Mouse (Mus musculus) CH12.LX (cell line): ENCODE data around the gene Slc35c1. TPM values are rescaled to one million over a fixed set of nuclear protein-coding genes. Genes with fewer than 3 reads are reported as not detected.

Experiments
- DNase-seq: peaks from one replicate; pipeline ENCODE4 v3.0.0-alpha.2; 2013; ENCODE audit errors: extremely low read depth
- H3K27ac ChIP-seq: 2 replicates; pipeline ENCODE4 v1.5.1; 2012; ENCODE audit warnings: low read depth, mild to moderate bottlenecking, control low read depth, moderate library complexity; ENCODE audit not compliant: insufficient read depth
- H3K27me3 ChIP-seq: replicated peaks from 2 replicates; pipeline ENCODE3; 2012; ENCODE audit warnings: inconsistent platforms
- H3K36me3 ChIP-seq, 2 experiments: replicated peaks in 1 of 2; 2 replicates each; pipeline versions ENCODE3 to v1.6.1; 2012; ENCODE audit warnings: inconsistent platforms in 1 of 2, low read length in 1 of 2, mild to moderate bottlenecking in 1 of 2, mixed read lengths in 1 of 2, moderate library complexity in 1 of 2; ENCODE audit not compliant: control insufficient read depth in 1 of 2, insufficient read depth in 1 of 2
- H3K4me1 ChIP-seq, 2 experiments: 2 replicates each; pipeline ENCODE4 v1.6.1; 2012; ENCODE audit warnings: inconsistent platforms in 1 of 2, moderate library complexity in 1 of 2; ENCODE audit not compliant: insufficient read depth in 2 of 2, control insufficient read depth in 1 of 2
- H3K4me2 ChIP-seq: 2 replicates; pipeline ENCODE4 v1.6.1; 2012; ENCODE audit warnings: low read depth, mild to moderate bottlenecking, control low read depth; ENCODE audit not compliant: poor library complexity, insufficient read depth, severe bottlenecking
- H3K4me3 ChIP-seq, 3 experiments: fragments of 150-350 bp in 1 of 3; sonication (generic) in 1 of 3; replicated peaks in 1 of 3; 2 replicates each; pipeline versions ENCODE3 to v1.5.1; 2011 to 2012; ENCODE audit warnings: low read depth in 2 of 3, low read length in 2 of 3, mild to moderate bottlenecking in 2 of 3, moderate library complexity in 2 of 3, control low read depth in 1 of 3, improper control_type of control experiment in 1 of 3, inconsistent platforms in 1 of 3, mixed read lengths in 1 of 3; ENCODE audit not compliant: poor library complexity in 1 of 3
- H3K79me2 ChIP-seq: replicated peaks from 2 replicates; pipeline ENCODE4 v1.6.1; 2012; ENCODE audit warnings: mild to moderate bottlenecking, moderate library complexity; ENCODE audit not compliant: control insufficient read depth, poor library complexity, insufficient read depth, severe bottlenecking; ENCODE audit errors: extremely low read depth
- H3K9ac ChIP-seq: 2 replicates; pipeline ENCODE4 v1.6.1; 2012; ENCODE audit warnings: low read depth, mild to moderate bottlenecking, control low read depth, moderate library complexity; ENCODE audit not compliant: insufficient read depth
- H3K9me3 ChIP-seq: replicated peaks from 2 replicates; pipeline ENCODE3; 2012; ENCODE audit warnings: low read length, inconsistent platforms, mixed read lengths
- BHLHE40 ChIP-seq: IDR thresholded peaks from 2 replicates; pipeline ENCODE4 v1.6.1; 2011; ENCODE audit warnings: mild to moderate bottlenecking, low read depth, low read length, improper control_type of control experiment
- CHD1 ChIP-seq: IDR thresholded peaks from 2 replicates; pipeline ENCODE4 v1.6.1; 2012; ENCODE audit warnings: low read depth, low read length, improper control_type of control experiment, inconsistent platforms
- CHD2 ChIP-seq: IDR thresholded peaks from 2 replicates; pipeline ENCODE4 v1.6.1; 2011; ENCODE audit warnings: low read length, improper control_type of control experiment
- CTCF ChIP-seq, 2 experiments: IDR thresholded peaks in 1 of 2; conservative IDR thresholded peaks in 1 of 2; 2 replicates each; pipeline ENCODE4 v1.5.1; 2011 to 2012; ENCODE audit warnings: low read depth in 2 of 2, low read length in 2 of 2, improper control_type of control experiment in 1 of 2, inconsistent platforms in 1 of 2, mild to moderate bottlenecking in 1 of 2, moderate library complexity in 1 of 2
- E2F4 ChIP-seq: IDR thresholded peaks from 2 replicates; pipeline ENCODE4 v1.6.1; 2011; ENCODE audit warnings: low read depth, low read length, improper control_type of control experiment; ENCODE audit not compliant: insufficient replicate concordance
- ELF1 ChIP-seq: IDR thresholded peaks from 2 replicates; pipeline ENCODE4 v1.6.1; 2014; ENCODE audit warnings: low read depth, mild to moderate bottlenecking, inconsistent platforms, low read length, improper control_type of control experiment
- EP300 ChIP-seq: IDR thresholded peaks from 2 replicates; pipeline ENCODE4 v1.6.1; 2011; ENCODE audit warnings: low read length, improper control_type of control experiment
- ETS1 ChIP-seq: conservative IDR thresholded peaks from 2 replicates; pipeline ENCODE4 v1.6.1; 2012; ENCODE audit warnings: low read depth, mild to moderate bottlenecking, inconsistent platforms, low read length, improper control_type of control experiment, moderate library complexity
- GABPA ChIP-seq: IDR thresholded peaks from 2 replicates; pipeline ENCODE4 v1.6.1; 2012; ENCODE audit warnings: low read depth, low read length, improper control_type of control experiment, inconsistent platforms; ENCODE audit not compliant: insufficient replicate concordance
- HCFC1 ChIP-seq: IDR thresholded peaks from 2 replicates; pipeline ENCODE4 v1.6.1; 2012; ENCODE audit warnings: low read depth, mild to moderate bottlenecking, inconsistent platforms, low read length, improper control_type of control experiment
- JUND ChIP-seq: conservative IDR thresholded peaks from 2 replicates; pipeline ENCODE4 v1.6.1; 2011; ENCODE audit warnings: low read depth, low read length, improper control_type of control experiment
- MAFK ChIP-seq: IDR thresholded peaks from 2 replicates; pipeline ENCODE4 v1.6.1; 2011; ENCODE audit warnings: low read length, improper control_type of control experiment; ENCODE audit not compliant: insufficient replicate concordance
- MAX ChIP-seq: IDR thresholded peaks from 2 replicates; pipeline ENCODE4 v1.6.1; 2011; ENCODE audit warnings: low read length, improper control_type of control experiment
- MEF2A ChIP-seq: IDR thresholded peaks from 2 replicates; pipeline ENCODE4 v1.6.1; 2014; ENCODE audit warnings: low read depth, mild to moderate bottlenecking, inconsistent platforms, low read length, improper control_type of control experiment, borderline replicate concordance
- MXI1 ChIP-seq: IDR thresholded peaks from 2 replicates; pipeline ENCODE4 v1.6.1; 2011; ENCODE audit warnings: mild to moderate bottlenecking, low read depth, low read length, improper control_type of control experiment
- MYC ChIP-seq: IDR thresholded peaks from 2 replicates; pipeline ENCODE4 v1.6.1; 2011; ENCODE audit warnings: low read depth, mild to moderate bottlenecking, improper control_type of control experiment, low read length
- NRF1 ChIP-seq: IDR thresholded peaks from 2 replicates; pipeline ENCODE4 v1.6.1; 2014; ENCODE audit warnings: low read depth, mild to moderate bottlenecking, inconsistent platforms, low read length, improper control_type of control experiment, moderate library complexity
- PAX5 ChIP-seq: IDR thresholded peaks from 2 replicates; pipeline ENCODE4 v1.6.1; 2012; ENCODE audit warnings: low read length, inconsistent platforms, mixed read lengths
- POLR2AphosphoS2 ChIP-seq: IDR thresholded peaks from 2 replicates; pipeline ENCODE4 v1.6.1; 2011; ENCODE audit warnings: low read depth, low read length, improper control_type of control experiment
- RCOR1 ChIP-seq: conservative IDR thresholded peaks from 2 replicates; pipeline ENCODE4 v1.6.1; 2012; ENCODE audit warnings: low read depth, mild to moderate bottlenecking, inconsistent platforms, low read length, improper control_type of control experiment
- SMC3 ChIP-seq: IDR thresholded peaks from 2 replicates; pipeline ENCODE4 v1.6.1; 2011; ENCODE audit warnings: low read depth, low read length, improper control_type of control experiment
- TBP ChIP-seq: conservative IDR thresholded peaks from 2 replicates; pipeline ENCODE4 v1.6.1; 2011; ENCODE audit warnings: low read depth, low read length, improper control_type of control experiment
- UBTF ChIP-seq: IDR thresholded peaks from 2 replicates; pipeline ENCODE4 v1.6.1; 2012; ENCODE audit warnings: low read depth, mild to moderate bottlenecking, inconsistent platforms, low read length, improper control_type of control experiment, moderate library complexity
- USF1 ChIP-seq: IDR thresholded peaks from 2 replicates; pipeline ENCODE4 v1.6.1; 2014; ENCODE audit warnings: low read depth, mild to moderate bottlenecking, inconsistent platforms, low read length, improper control_type of control experiment
- USF2 ChIP-seq: conservative IDR thresholded peaks from 2 replicates; pipeline ENCODE4 v1.6.1; 2011; ENCODE audit warnings: low read depth, low read length, improper control_type of control experiment
- ZKSCAN1 ChIP-seq: IDR thresholded peaks from 2 replicates; pipeline ENCODE4 v1.6.1; 2012; ENCODE audit warnings: low read depth, inconsistent platforms, low read length, improper control_type of control experiment, borderline replicate concordance
- dilution Hi-C: fragments of 300-500 bp; cut with MboI; formaldehyde crosslinking; loops from 2 replicates; pipeline ENCODE4 v1.14.3; 2020; ENCODE audit warnings: low sequenced_read_pairs; ENCODE audit not compliant: extremely low pct_unique_long_range_greater_than_20kb, extremely low pct_ligation_motif_present
- in situ Hi-C: fragments of 300-500 bp; cut with MboI; formaldehyde crosslinking; loops from 3 replicates; pipeline ENCODE4 v1.14.3; 2019; ENCODE audit warnings: low sequenced_read_pairs, low pct_ligation_motif_present, low pct_unique_long_range_greater_than_20kb, mixed read lengths
- polyA plus RNA-seq: library from polyadenylated mRNA; unstranded; fragments of >175 nt; gene quantifications from 2 replicates; pipeline ENCODE4 v1.2.1, GENCODE M21; 2012; ENCODE audit warnings: low read depth; ENCODE audit not compliant: insufficient read length
- total RNA-seq, 2 experiments: library from RNA; depleted of rRNA; stranded (reverse); fragments of 300-350 nt in 1 of 2; fragments of >200 nt in 1 of 2; gene quantifications; 2 replicates each; pipeline ENCODE4 v1.2.3; 2012 to 2014

Gene Slc35c1
- total and polyA plus RNA-seq, 3 experiments = 4.1 to 22.7 (median 8.7) TPM

GRCm38 (mm10) chr2:92430089-92430488, 30.2 kb downstream of the Slc35c1 start:
- Histone ChIP-seq H3K4me1 (peaks cover 11 to 59% of the 10 kb centered on the region in 2 experiments), H3K9me3 (no peaks in the 10 kb centered on the region), H3K9ac (no peak overlapping the region), H3K4me3 (no peak overlapping the region), H3K79me2 (peaks cover 53% of the 10 kb centered on the region), H3K27ac (no peak overlapping the region), H3K36me3 (peaks cover 27 to 69% of the 10 kb centered on the region in 2 experiments), H3K27me3 (peaks cover 4% of the 10 kb centered on the region), H3K4me2 (no peak overlapping the region)
- no peak for TF ChIP-seq ZKSCAN1
- no peak for TF ChIP-seq ETS1
- TF ChIP-seq CHD1 = no peak
- no peak for TF ChIP-seq RCOR1
- no peak for TF ChIP-seq BHLHE40
- TF ChIP-seq USF1 = no peak
- no peak for TF ChIP-seq UBTF
- TF ChIP-seq PAX5 = no peak
- TF ChIP-seq NRF1 = no peak
- TF ChIP-seq CHD2 = no peak
- no peak for TF ChIP-seq MXI1
- TF ChIP-seq GABPA = no peak
- TF ChIP-seq USF2 = no peak
- no peak for TF ChIP-seq MYC
- no peak for TF ChIP-seq EP300
- DNase-seq = no peak
- in situ Hi-C loops (loop anchor here (5.0 kb wide), 1 partner anchor 443 kb away; no protein-coding TSS in a partner anchor), dilution Hi-C loops (no loop called here)

- in situ Hi-C loops = no loop called here
- peaks cover 11 to 55% of the 10 kb centered on the region in 2 experiments for H3K4me1 ChIP-seq
- H3K9me3 ChIP-seq = no peaks in the 10 kb centered on the region
- H3K27me3 ChIP-seq = no peaks in the 10 kb centered on the region
- DNase-seq = no peak
- peaks cover 47 to 91% of the 10 kb centered on the region in 2 experiments for H3K36me3 ChIP-seq
- dilution Hi-C loops = no loop called here
- H3K4me2 ChIP-seq = no peak overlapping the region
- H3K27ac ChIP-seq = no peak overlapping the region
- TF ChIP-seq TBP = no peak
- no peak for TF ChIP-seq JUND
- no peak for TF ChIP-seq CTCF (conservative IDR thresholded peaks at IDR 0.05 in 1 of 2, IDR thresholded peaks at IDR 0.05 in 1 of 2; ENCODE audit: low read depth in 2 of 2, low read length in 2 of 2)
- TF ChIP-seq MAFK = no peak
- no peak for TF ChIP-seq USF1
- no peak for TF ChIP-seq MEF2A
- no peak for TF ChIP-seq E2F4
- TF ChIP-seq HCFC1 = no peak
- no peak for TF ChIP-seq POLR2AphosphoS2
- no peak for TF ChIP-seq USF2
- TF ChIP-seq PAX5 = no peak
- TF ChIP-seq CHD1 = no peak
- TF ChIP-seq GABPA = no peak
- no peak for TF ChIP-seq NRF1
- TF ChIP-seq MAX = no peak
- TF ChIP-seq ELF1 = no peak
- TF ChIP-seq EP300 = no peak
- no peak for TF ChIP-seq MXI1
- TF ChIP-seq UBTF = no peak
- no peak for TF ChIP-seq SMC3
- TF ChIP-seq, all 38 proteins: peak for 0
- Histone ChIP-seq H3K4me3 (no peak overlapping the region), H3K9ac (no peak overlapping the region), H3K79me2 (peaks cover 51% of the 10 kb centered on the region)
Observed at GRCm38 (mm10) chr2:92427882-92428281, 32.5 kb downstream of the Slc35c1 start.
